25 mouse cellular contexts compared by ENCODE assay signal in the genomic region with DNA sequence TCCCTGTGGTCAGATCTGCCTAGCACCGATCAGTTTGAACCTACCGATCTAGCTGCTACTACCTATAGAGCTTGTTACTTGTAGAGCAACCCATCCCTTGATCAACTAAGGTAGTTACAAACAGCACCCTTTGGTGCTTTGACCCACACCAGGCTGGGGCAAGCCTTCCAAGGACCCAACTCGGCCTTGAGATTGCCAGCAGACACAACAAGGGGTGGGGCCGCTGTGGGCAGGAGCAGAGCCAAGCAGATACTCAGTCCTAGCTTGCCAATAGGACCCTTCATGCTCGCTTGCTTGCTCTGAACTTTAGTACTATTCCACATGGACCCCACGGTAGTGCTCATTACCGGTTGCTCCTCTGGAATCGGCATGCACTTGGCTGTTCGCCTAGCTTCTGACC. TPM values are rescaled to one million over a fixed set of nuclear protein-coding genes. Genes with fewer than 3 reads are reported as not detected.
DNase-seq lines count a peak whose midpoint lies in the region; ATAC-seq lines count a peak whose summit lies in the region.
"Had no signal": no experiment of that assay in that cellular context is flagged by ENCODE, and none has a peak within 500 bp of the region (broad histone marks: within the 10 kb centered on the region; RNA-seq: fewer than 3 reads in every experiment).

A gene (plus strand): TSS at position 291 of the 400 bp plus-strand sequence.

- H3K4me2 ChIP-seq in heart, embryonic 12.5 days: no peak within 1 kb of the TSS
- peak within 1 kb of the TSS; percentile 49; the same call in 1 of the 2 replicates for H3K4me2 ChIP-seq in embryonic facial prominence, embryonic 13.5 days
- H3K4me2 ChIP-seq in midbrain, embryonic 15.5 days: no peak within 1 kb of the TSS
- H3K4me2 ChIP-seq: forebrain, embryonic 15.5 days had no signal

- no peaks in the 10 kb centered on the region for H3K9me3 ChIP-seq in heart, embryonic 12.5 days (replicated peaks)
- no peaks in the 10 kb centered on the region for H3K9me3 ChIP-seq in embryonic facial prominence, embryonic 13.5 days
- no peaks in the 10 kb centered on the region for H3K9me3 ChIP-seq in midbrain, embryonic 15.5 days
- H3K9me3 ChIP-seq: forebrain, embryonic 15.5 days; heart, embryonic 15.5 days; hindbrain, embryonic 10.5 days; kidney, embryonic 15.5 days; lung, embryonic 15.5 days; neural tube, embryonic 13.5 days had no signal

- intact Hi-C loops in heart, postnatal 14 days (cut with DNase I): no loop called here

- H3K27ac ChIP-seq in heart, embryonic 12.5 days (ENCODE audit: poor library complexity, severe bottlenecking): no peak within 1 kb of the TSS
- H3K27ac ChIP-seq in embryonic facial prominence, embryonic 13.5 days: no peak within 1 kb of the TSS
- H3K27ac ChIP-seq in midbrain, embryonic 15.5 days: no peak within 1 kb of the TSS
- H3K27ac ChIP-seq: forebrain, embryonic 15.5 days; heart, embryonic 15.5 days; hindbrain, embryonic 10.5 days; kidney, embryonic 15.5 days; liver, embryonic 14.5 days; lung, embryonic 15.5 days; macrophage; neural tube, embryonic 13.5 days had no signal

- H3K27me3 ChIP-seq in heart, embryonic 12.5 days (replicated peaks): peaks cover 56% of the 10 kb centered on the region
- H3K27me3 ChIP-seq in embryonic facial prominence, embryonic 13.5 days: peaks cover 61% of the 10 kb centered on the region
- peaks cover 46% of the 10 kb centered on the region for H3K27me3 ChIP-seq in midbrain, embryonic 15.5 days (replicated peaks)
- H3K27me3 ChIP-seq: Patski had no signal

- no peak for ATAC-seq in heart, embryonic 12.5 days (ENCODE audit: insufficient number of reproducible peaks, low FRiP score)
- no peak for ATAC-seq in embryonic facial prominence, embryonic 13.5 days (ENCODE audit: insufficient number of reproducible peaks, insufficient read depth, low FRiP score, low TSS enrichment, low read depth)
- ATAC-seq in midbrain, embryonic 15.5 days (replicated peaks): no peak
- ATAC-seq: forebrain, embryonic 15.5 days; intestine, postnatal 0 days; midbrain, embryonic 16.5 days; Patski had no signal

- WGBS in heart, embryonic 12.5 days: 73% methylated on average over 9 of the region's 9 CpGs
- 69% methylated on average over 9 of the region's 9 CpGs for WGBS in embryonic facial prominence, embryonic 13.5 days
- 67% methylated on average over 9 of the region's 9 CpGs for WGBS in midbrain, embryonic 15.5 days

- no peak within 1 kb of the TSS for H3K9ac ChIP-seq in heart, embryonic 12.5 days
- H3K9ac ChIP-seq in embryonic facial prominence, embryonic 13.5 days: no peak within 1 kb of the TSS
- no peak within 1 kb of the TSS for H3K9ac ChIP-seq in midbrain, embryonic 15.5 days
- H3K9ac ChIP-seq: forebrain, embryonic 15.5 days; heart, embryonic 15.5 days; kidney, embryonic 15.5 days; liver, embryonic 14.5 days; lung, embryonic 15.5 days had no signal

- DNase-seq in adrenal gland, adult 2 months: peak; percentile 57
- no peak for DNase-seq in adrenal gland, postnatal 4 days (ENCODE audit: low spot score in 2 of 2)
- DNase-seq in heart, postnatal 14 days: no peak
- DNase-seq in ovary, adult 18-20 months (ENCODE audit: low spot score): peak; percentile 83
- DNase-seq in ovary, postnatal 14 days (ENCODE audit: low spot score): no peak
- DNase-seq: adrenal gland, postnatal 10 days; cerebellum, adult 9-10 months; gastrocnemius, postnatal 10 days; left cerebral cortex, postnatal 4 days; thymus, postnatal 25 days had no signal

- H3K4me1 ChIP-seq in heart, embryonic 12.5 days (replicated peaks): peaks cover 17% of the 10 kb centered on the region
- H3K4me1 ChIP-seq in embryonic facial prominence, embryonic 13.5 days: peaks cover 16% of the 10 kb centered on the region
- H3K4me1 ChIP-seq in midbrain, embryonic 15.5 days: peaks cover 12% of the 10 kb centered on the region

- peaks cover 10% of the 10 kb centered on the region for H3K36me3 ChIP-seq in heart, embryonic 12.5 days
- no peaks in the 10 kb centered on the region for H3K36me3 ChIP-seq in embryonic facial prominence, embryonic 13.5 days
- no peaks in the 10 kb centered on the region for H3K36me3 ChIP-seq in midbrain, embryonic 15.5 days (replicated peaks)
- H3K36me3 ChIP-seq: forebrain, embryonic 15.5 days; lung, embryonic 15.5 days had no signal

- 0 out of 2 replicates have a peak within 1 kb of the TSS, but pooled peaks have one; percentile 33 for H3K4me3 ChIP-seq in heart, embryonic 12.5 days
- 0 out of 2 replicates have a peak within 1 kb of the TSS, but pooled peaks have one; percentile 24 for H3K4me3 ChIP-seq in embryonic facial prominence, embryonic 13.5 days
- H3K4me3 ChIP-seq in midbrain, embryonic 15.5 days: no peak within 1 kb of the TSS
- H3K4me3 ChIP-seq: lung, embryonic 15.5 days; myocyte; neural tube, embryonic 13.5 days had no signal

RNA-seq across cellular contexts. Expression of the gene that starts here (rescaled TPM):
- total RNA-seq in adrenal gland, adult 2 months (2021): 1 to 10 TPM; 1.1 to 2.5 TPM
- 2.1 and 2.3 TPM in 2 replicates for polyA plus RNA-seq in adrenal gland, adult 2 months (2012; rRNA removed)
- under 1 TPM; 0.50 to 0.62 TPM for total RNA-seq in adrenal gland, postnatal 4 days (2021)
- not detected in 2 replicates for polyA plus RNA-seq in heart, embryonic 12.5 days (2016; fragmentation: Nextera tagmentation; extraction: Ambion mirVana)
- total RNA-seq in heart, postnatal 14 days (2021): under 1 TPM; 0.32 to 0.41 TPM
- 0.15 TPM in 1 of 2 replicates, not detected in the other for polyA plus RNA-seq in embryonic facial prominence, embryonic 13.5 days (2015; fragmentation: Nextera tagmentation; extraction: Ambion mirVana)
- polyA plus RNA-seq in midbrain, embryonic 15.5 days (2015; fragmentation: Nextera tagmentation; extraction: Ambion mirVana): 0.37 and 0.63 TPM in 2 replicates
- polyA plus RNA-seq: heart, embryonic 15.5 days had no signal

Comparison
In these comparisons a context has a peak if more than half of its experiments do, and no peak if none do; other contexts are left out.
1. DNase-seq: peak in adrenal gland, adult 2 months (single experiment) and ovary, adult 18-20 months (single experiment); none in adrenal gland, postnatal 4 days (0 of 2), heart, postnatal 14 days (0 of 2) and ovary, postnatal 14 days (single experiment).